Mouse (Mus musculus) MEL (cell line): ENCODE measurements around the gene Eid1.

Experiments used
- CTCF ChIP-seq, 3 experiments: IDR thresholded peaks in 2 of 3; conservative IDR thresholded peaks in 1 of 3; 2 replicates each; pipeline ENCODE4 v1.5.1; 2011 to 2012; ENCODE audit warnings: low read length in 3 of 3, low read depth in 2 of 3, mild to moderate bottlenecking in 2 of 3, improper control_type of control experiment in 1 of 3, inconsistent platforms in 1 of 3, mixed read lengths in 1 of 3, moderate library complexity in 1 of 3; ENCODE audit not compliant: control insufficient read depth in 1 of 3, insufficient read depth in 1 of 3, poor library complexity in 1 of 3, severe bottlenecking in 1 of 3
- NRF1 ChIP-seq: IDR thresholded peaks from 2 replicates; pipeline ENCODE4 v1.6.1; 2014; ENCODE audit warnings: low read depth, mild to moderate bottlenecking, inconsistent platforms, low read length, improper control_type of control experiment, moderate library complexity; ENCODE audit not compliant: poor library complexity, insufficient read depth, severe bottlenecking
- POLR2A ChIP-seq, 2 experiments: IDR thresholded peaks; 2 replicates each; pipeline ENCODE4 v1.6.1; 2011 to 2012; ENCODE audit warnings: low read length in 2 of 2, mild to moderate bottlenecking in 2 of 2, control low read depth in 1 of 2, improper control_type of control experiment in 1 of 2, low read depth in 1 of 2, moderate library complexity in 1 of 2; ENCODE audit not compliant: control insufficient read depth in 1 of 2, insufficient read depth in 1 of 2, poor library complexity in 1 of 2
- RCOR1 ChIP-seq: IDR thresholded peaks from 2 replicates; pipeline ENCODE4 v1.6.1; 2012; ENCODE audit warnings: low read depth, mild to moderate bottlenecking, inconsistent platforms, low read length, improper control_type of control experiment
- TAL1 ChIP-seq: IDR thresholded peaks from 2 replicates; pipeline ENCODE4 v1.6.1; 2012; ENCODE audit warnings: mild to moderate bottlenecking, inconsistent platforms, low read length, moderate library complexity, mixed read lengths

- no peak for TF ChIP-seq NRF1
- no peak for TF ChIP-seq CTCF (IDR thresholded peaks at IDR 0.05 in 2 of 3, conservative IDR thresholded peaks at IDR 0.05 in 1 of 3; ENCODE audit: control insufficient read depth in 1 of 3, insufficient read depth in 1 of 3, low read depth in 2 of 3, low read length in 3 of 3, poor library complexity in 1 of 3, severe bottlenecking in 1 of 3)
- TF ChIP-seq POLR2A (IDR thresholded peaks at IDR 0.05; ENCODE audit: control insufficient read depth in 1 of 2, insufficient read depth in 1 of 2, low read depth in 1 of 2, low read length in 2 of 2, poor library complexity in 1 of 2) = no peak
- TF ChIP-seq TAL1 = no peak
- TF ChIP-seq RCOR1 = no peak
These were observed 49.7 kb upstream of the Eid1 start for GRCm38 (mm10) chr2:125623211-125623610.
